Mouse (Mus musculus) forebrain, embryonic 11.5 days (tissue): Measurements from ENCODE around the gene Ube2dnl2. TPM values are rescaled to one million over a fixed set of nuclear protein-coding genes. Genes with fewer than 3 reads are reported as not detected.

Source experiments
- ATAC-seq: fragments of 200-750 bp; cut with Nextera tagmentation; replicated peaks from 2 replicates; pipeline ENCODE4 v1.8.0; 2017; ENCODE audit warnings: moderate TSS enrichment; ENCODE audit not compliant: low FRiP score
- DNase-seq: peaks from one replicate; pipeline ENCODE4 v3.0.0-alpha.2; 2017; ENCODE audit warnings: low spot score
- H3K27ac ChIP-seq: fragments of 300-500 bp; sonication (generic); 2 replicates; pipeline ENCODE4 v1.5.1; 2014; ENCODE audit warnings: low read depth, low read length
- H3K27me3 ChIP-seq: fragments of 300-500 bp; sonication (generic); 2 replicates; pipeline ENCODE4 v1.6.1; 2014; ENCODE audit warnings: mild to moderate bottlenecking, low read length, mixed read lengths; ENCODE audit not compliant: control insufficient read depth, insufficient read depth
- H3K36me3 ChIP-seq: fragments of 300-500 bp; sonication (generic); 2 replicates; pipeline ENCODE4 v1.6.1; 2014; ENCODE audit warnings: mild to moderate bottlenecking, low read length, moderate library complexity, mixed read lengths; ENCODE audit not compliant: control insufficient read depth, insufficient read depth
- H3K4me1 ChIP-seq: fragments of 300-500 bp; sonication (generic); replicated peaks from 2 replicates; pipeline ENCODE4 v1.6.1; 2014; ENCODE audit warnings: low read length, mixed read lengths; ENCODE audit not compliant: control insufficient read depth, insufficient read depth
- H3K4me2 ChIP-seq: fragments of 300-500 bp; sonication (generic); 2 replicates; pipeline ENCODE4 v1.6.1; 2014; ENCODE audit warnings: low read depth, mild to moderate bottlenecking, low read length, moderate library complexity, mixed read lengths; ENCODE audit not compliant: severe bottlenecking
- H3K4me3 ChIP-seq: fragments of 300-500 bp; sonication (generic); 2 replicates; pipeline ENCODE4 v1.5.1; 2014; ENCODE audit warnings: low read depth, low read length
- H3K9ac ChIP-seq: fragments of 300-500 bp; sonication (generic); 2 replicates; pipeline ENCODE4 v1.6.1; 2014; ENCODE audit warnings: low read length
- H3K9me3 ChIP-seq: fragments of 300-500 bp; sonication (generic); 2 replicates; pipeline ENCODE4 v1.6.1; 2016; ENCODE audit warnings: low read length, mixed read lengths; ENCODE audit not compliant: control insufficient read depth
- WGBS: fragments of 180-500 bp; shearing (Covaris S2); extraction: QIAGEN DNeasy Blood & Tissue Kit; methylation state at CpG from one replicate; pipeline ENCODE4 v1.1.7; 2014; 5-methylcytosine and 5-hydroxymethylcytosine counted together
- polyA plus RNA-seq: library from polyadenylated mRNA; unstranded; fragments of >200 nt; fragmentation: Nextera tagmentation; extraction: Ambion mirVana; gene quantifications from 2 replicates; pipeline ENCODE4 v1.2.1, GENCODE M21; 2014

The Ube2dnl2 gene
- polyA plus RNA-seq: not detected in 2 replicates

DNA sequence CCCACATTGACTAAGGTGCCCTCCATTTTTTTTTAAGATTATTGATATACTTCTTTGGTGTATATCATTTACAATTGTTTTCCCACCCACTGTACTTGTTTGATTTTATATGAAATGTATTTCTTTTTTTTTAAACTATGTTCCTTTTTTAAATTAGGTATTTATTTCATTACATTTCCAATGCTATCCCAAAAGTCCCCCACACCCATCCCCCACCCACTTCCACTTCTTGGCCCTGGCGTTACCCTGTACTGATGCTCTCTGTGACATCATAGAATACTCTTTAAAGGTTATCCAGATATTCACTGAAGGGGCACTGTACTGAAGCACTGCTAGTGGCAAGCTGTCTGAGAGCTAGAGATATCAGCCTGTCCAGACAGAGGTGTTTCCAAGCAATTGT is at the start of gene Ube2dnl2:
Gene Ube2dnl2 (plus strand): TSS at position 301 of the 400 bp plus-strand sequence.
- no peak for ATAC-seq

DNA sequence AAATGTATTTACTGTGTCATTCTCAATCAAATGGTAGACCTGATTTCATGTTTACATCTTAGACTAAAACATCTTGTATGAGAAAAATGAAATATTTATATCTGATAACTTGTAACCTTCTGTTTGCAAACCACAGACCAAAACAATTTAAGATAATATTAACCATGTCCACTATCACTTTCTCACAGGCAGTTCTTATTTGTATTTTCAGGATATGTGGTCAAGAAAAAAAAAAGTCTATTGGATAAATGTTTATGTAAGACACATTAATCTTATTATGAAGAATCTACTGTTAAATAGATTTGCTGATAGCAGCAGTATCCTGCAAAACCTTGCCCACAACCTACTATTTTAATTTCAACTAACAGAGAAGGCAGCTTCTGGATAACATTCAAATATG is 11.9 kb upstream of the Ube2dnl2 start:
- Histone ChIP-seq H3K9me3 (no peaks in the 10 kb centered on the region), H3K27me3 (no peaks in the 10 kb centered on the region), H3K27ac (no peak overlapping the region), H3K4me3 (no peak overlapping the region), H3K4me1 (no peaks in the 10 kb centered on the region), H3K36me3 (no peaks in the 10 kb centered on the region), H3K4me2 (no peak overlapping the region), H3K9ac (no peak overlapping the region)
- no peak for ATAC-seq
- DNase-seq: no peak

More for the DNA sequence above, at the start of gene Ube2dnl2:
- Histone ChIP-seq H3K4me2 (no peak within 1 kb of the TSS), H3K9ac (no peak within 1 kb of the TSS), H3K4me1 (no peaks in the 10 kb centered on the region), H3K9me3 (no peaks in the 10 kb centered on the region), H3K27ac (no peak within 1 kb of the TSS), H3K36me3 (no peaks in the 10 kb centered on the region), H3K27me3 (no peaks in the 10 kb centered on the region), H3K4me3 (no peak within 1 kb of the TSS)
- no peak for DNase-seq
- 71% methylated on average over 1 of the region's 1 CpGs for WGBS

DNA sequence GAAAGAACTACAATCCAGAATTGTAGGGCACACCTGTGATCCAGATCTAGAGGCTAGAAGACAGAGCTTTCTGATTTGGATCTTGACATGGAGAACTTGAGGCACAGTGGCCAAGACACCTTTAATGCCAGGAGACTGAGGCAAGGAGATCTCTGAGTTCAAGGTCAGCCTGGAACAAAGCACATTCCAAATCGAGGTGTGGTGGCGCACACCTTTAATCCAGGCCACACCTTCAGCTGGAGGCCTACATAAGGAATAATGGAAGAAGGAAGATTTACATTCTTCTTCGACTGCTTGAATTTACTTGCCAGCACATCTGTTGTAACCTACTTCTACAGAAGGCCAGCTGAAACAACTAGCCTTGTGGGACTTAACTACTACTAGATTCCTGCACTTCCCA is 9.9 kb upstream of the Ube2dnl2 start:
- Histone ChIP-seq H3K27ac (no peak overlapping the region), H3K27me3 (no peaks in the 10 kb centered on the region), H3K36me3 (no peaks in the 10 kb centered on the region), H3K9ac (no peak overlapping the region), H3K4me1 (no peaks in the 10 kb centered on the region), H3K4me2 (no peak overlapping the region), H3K4me3 (no peak overlapping the region), H3K9me3 (no peaks in the 10 kb centered on the region)
- 90% methylated on average over 3 of the region's 3 CpGs for WGBS
- no peak for DNase-seq
- no peak for ATAC-seq

DNA sequence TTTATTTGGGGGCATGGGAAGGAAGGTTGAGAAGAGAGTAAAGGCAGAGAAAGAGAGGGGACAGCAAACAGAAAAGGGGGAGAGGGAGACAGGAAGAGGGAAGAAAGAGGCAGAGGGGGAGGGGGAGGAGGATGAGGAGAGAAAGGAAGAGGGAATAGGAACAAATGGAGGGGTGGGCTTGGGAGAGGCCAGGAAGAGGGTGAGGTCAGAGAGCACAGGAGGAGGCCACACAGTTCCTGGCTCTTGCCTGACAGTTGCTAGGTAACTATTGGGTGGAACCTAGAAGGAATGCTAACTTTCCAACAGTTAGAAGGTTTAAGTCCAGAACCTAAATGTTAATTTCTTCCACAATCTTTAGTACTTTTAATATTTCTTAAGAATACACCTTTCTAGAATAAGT is 4.0 kb upstream of the Ube2dnl2 start:
- Histone ChIP-seq H3K27ac (no peak overlapping the region), H3K4me3 (no peak overlapping the region), H3K9me3 (no peaks in the 10 kb centered on the region), H3K9ac (no peak overlapping the region), H3K4me2 (no peak overlapping the region), H3K4me1 (no peaks in the 10 kb centered on the region), H3K36me3 (no peaks in the 10 kb centered on the region), H3K27me3 (no peaks in the 10 kb centered on the region)
- no peak for DNase-seq
- ATAC-seq: no peak

DNA sequence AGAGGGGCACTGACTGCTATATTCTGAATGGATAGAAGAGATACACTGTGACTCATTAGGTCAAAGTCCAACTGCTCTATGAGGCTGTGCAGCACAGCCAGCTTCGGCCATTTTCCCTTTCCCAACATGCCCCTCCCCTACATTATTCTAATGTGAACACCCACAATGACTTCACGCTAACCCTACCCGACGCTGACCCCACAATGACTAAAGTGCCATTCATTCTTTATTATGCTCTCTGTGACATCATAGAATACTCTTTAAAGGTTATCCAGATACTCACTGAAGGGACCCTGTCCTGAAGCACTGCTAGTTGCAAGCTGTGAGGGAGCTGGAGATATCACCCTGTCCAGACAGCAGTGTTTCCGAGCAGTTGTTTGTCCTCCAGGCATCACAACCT is 2.7 kb upstream of the Ube2dnl2 start, which contains the start of gene Ube2dnl1:
Gene Ube2dnl1 (plus strand): TSS at position 301 of the 400 bp plus-strand sequence.
- ATAC-seq: no peak
- no peaks in the 10 kb centered on the region for H3K36me3 ChIP-seq
- H3K9me3 ChIP-seq: no peaks in the 10 kb centered on the region
- WGBS: 86% methylated on average over 5 of the region's 5 CpGs
- DNase-seq: no peak
- H3K4me1 ChIP-seq: no peaks in the 10 kb centered on the region
- H3K4me3 ChIP-seq: no peak within 1 kb of the TSS
- H3K27me3 ChIP-seq: no peaks in the 10 kb centered on the region
- no peak within 1 kb of the TSS for H3K4me2 ChIP-seq
- H3K27ac ChIP-seq: no peak within 1 kb of the TSS
- no peak within 1 kb of the TSS for H3K9ac ChIP-seq

DNA sequence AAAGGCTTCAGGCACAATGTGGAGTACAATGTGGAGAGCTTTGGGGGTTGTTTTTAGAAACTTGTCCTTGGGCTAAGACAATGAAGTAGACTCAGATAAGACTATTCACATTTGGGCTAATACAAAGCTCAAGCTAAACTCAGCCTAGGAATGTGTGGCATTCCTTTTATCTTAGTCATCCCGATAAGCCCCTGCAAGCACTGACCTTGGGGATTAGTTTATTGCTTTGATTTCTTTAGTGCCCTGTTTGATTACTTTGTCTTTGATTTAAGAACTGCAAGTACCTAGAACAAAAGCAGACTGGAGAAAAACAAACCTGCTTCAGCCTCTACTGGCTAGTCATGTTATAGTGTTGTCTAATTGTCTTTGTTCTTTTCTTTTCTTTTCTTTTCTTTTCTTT is 47.7 kb downstream of the Ube2dnl2 start:
- no peak overlapping the region for H3K4me3 ChIP-seq
- no peak overlapping the region for H3K27ac ChIP-seq
- no peaks in the 10 kb centered on the region for H3K4me1 ChIP-seq
- H3K9me3 ChIP-seq: no peaks in the 10 kb centered on the region
- H3K36me3 ChIP-seq: no peaks in the 10 kb centered on the region
- ATAC-seq (no peak), DNase-seq (no peak)
- H3K27me3 ChIP-seq: no peaks in the 10 kb centered on the region
- 32% methylated on average over 1 of the region's 1 CpGs for WGBS
- no peak overlapping the region for H3K9ac ChIP-seq
- H3K4me2 ChIP-seq: no peak overlapping the region

Other genes starting within 250 kb of the Ube2dnl2 start
- not detected in 2 replicates for gene Ube2dnl1, start 2.6 kb upstream of the Ube2dnl2 start, polyA plus RNA-seq